Mouse (Mus musculus) lung, embryonic 14.5 days (tissue): ENCODE measurements around the gene Rab27a. TPM values are rescaled to one million over a fixed set of nuclear protein-coding genes. Genes with fewer than 3 reads are reported as not detected.
A peak's percentile ranks its signal among the peaks of the same experiment; 100 is the strongest.

Experiments
- ATAC-seq: fragments of 200-750 bp; cut with Nextera tagmentation; 2 replicates; pipeline ENCODE4 v1.8.0; 2017; ENCODE audit warnings: mild to moderate bottlenecking, moderate TSS enrichment, moderate library complexity; ENCODE audit not compliant: insufficient read depth
- DNase-seq: peaks from one replicate; pipeline ENCODE4 v3.0.0-alpha.2; 2015
- H3K27ac ChIP-seq: fragments of 300-500 bp; sonication (generic); 2 replicates; pipeline ENCODE4 v1.5.1; 2014; ENCODE audit warnings: low read depth, mild to moderate bottlenecking, moderate library complexity
- H3K27me3 ChIP-seq: fragments of 300-500 bp; sonication (generic); 2 replicates; pipeline ENCODE4 v1.6.1; 2014; ENCODE audit warnings: low read length, control low read depth; ENCODE audit not compliant: insufficient read depth
- H3K36me3 ChIP-seq: fragments of 300-500 bp; sonication (generic); 2 replicates; pipeline ENCODE4 v1.6.1; 2014; ENCODE audit warnings: control low read depth; ENCODE audit not compliant: insufficient read depth
- H3K4me1 ChIP-seq: fragments of 300-500 bp; sonication (generic); 2 replicates; pipeline ENCODE4 v1.6.1; 2014; ENCODE audit warnings: antibody characterized with exemption, control low read depth; ENCODE audit not compliant: insufficient read depth
- H3K4me2 ChIP-seq: fragments of 300-500 bp; sonication (generic); 2 replicates; pipeline ENCODE4 v1.6.1; 2014; ENCODE audit warnings: mild to moderate bottlenecking
- H3K4me3 ChIP-seq: fragments of 300-500 bp; sonication (generic); 2 replicates; pipeline ENCODE4 v1.5.1; 2014; ENCODE audit warnings: low read depth, low read length
- H3K9ac ChIP-seq: fragments of 300-500 bp; sonication (generic); 2 replicates; pipeline ENCODE4 v1.6.1; 2014
- H3K9me3 ChIP-seq: fragments of 300-500 bp; sonication (generic); 2 replicates; pipeline ENCODE4 v1.6.1; 2016; ENCODE audit warnings: low read depth, low read length, control low read depth
- CTCF ChIP-seq: IDR thresholded peaks from 2 replicates; pipeline ENCODE4 v1.5.1; 2016; ENCODE audit warnings: antibody characterized with exemption, low read depth
- WGBS: fragments of 180-500 bp; shearing (Covaris S2); extraction: QIAGEN DNeasy Blood & Tissue Kit; methylation state at CpG from one replicate; pipeline ENCODE4 v1.1.7; 2014; 5-methylcytosine and 5-hydroxymethylcytosine counted together
- polyA plus RNA-seq: library from polyadenylated mRNA; unstranded; fragments of >200 nt; fragmentation: Nextera tagmentation; extraction: Ambion mirVana; gene quantifications from 2 replicates; pipeline ENCODE4 v1.2.1, GENCODE M21; 2014

The Rab27a gene
- 1.8 and 2.8 TPM in 2 replicates for polyA plus RNA-seq

DNA sequence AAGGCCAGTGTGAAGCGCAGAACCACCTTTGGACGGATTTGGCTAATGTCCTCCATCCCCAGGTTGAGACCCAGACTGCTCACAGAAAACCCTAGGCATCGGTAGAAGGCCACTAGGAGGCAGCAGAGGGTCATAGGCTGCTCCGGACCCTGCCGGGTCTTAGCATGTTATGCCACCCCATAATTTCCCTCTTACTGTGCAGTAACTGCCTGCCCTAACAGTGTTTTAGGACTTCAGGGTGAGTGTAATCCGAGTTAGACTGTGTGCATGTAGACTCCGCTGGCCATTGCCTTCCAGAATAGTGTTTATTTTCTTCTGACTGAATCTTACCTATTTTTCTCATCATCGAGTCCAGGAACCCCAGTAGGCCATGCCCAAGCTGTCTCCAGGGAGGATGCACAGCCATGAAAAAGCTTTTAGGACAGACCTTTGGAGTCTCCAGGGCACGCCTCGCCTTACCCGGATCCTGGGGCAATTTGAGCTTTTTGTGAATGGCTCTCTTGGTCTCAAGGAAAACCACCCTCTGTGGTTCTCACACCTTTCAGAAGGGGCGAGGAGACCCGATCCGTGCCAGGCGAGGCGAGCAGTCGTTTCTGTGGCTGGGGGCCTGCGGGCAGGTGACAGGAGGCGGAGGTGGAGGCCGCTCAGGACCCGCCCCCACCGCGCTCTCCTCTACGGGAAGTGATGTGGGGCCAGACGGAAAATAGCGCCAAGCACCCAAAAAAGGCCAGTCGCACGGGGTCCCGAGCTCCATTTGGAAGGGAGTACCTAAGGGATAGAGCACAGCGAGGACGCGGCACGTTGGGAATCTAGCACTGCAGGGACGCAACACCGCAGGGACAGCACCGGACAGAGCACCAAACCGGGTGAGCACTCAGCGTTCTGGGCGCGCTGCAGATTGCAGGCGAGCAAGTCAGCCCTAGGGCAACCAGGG, at the start of gene Rab27a:
Gene Rab27a, plus strand, starts transcription at position 709 of the 934 bp plus-strand sequence.
- Histone ChIP-seq H3K4me1 (0 out of 2 replicates have a peak, but pooled peaks cover 5% of the 10 kb centered on the region), H3K27me3 (no peaks in the 10 kb centered on the region), H3K9me3 (no peaks in the 10 kb centered on the region), H3K27ac (no peak within 1 kb of the TSS), H3K9ac (peak within 1 kb of the TSS; percentile 61), H3K36me3 (no peaks in the 10 kb centered on the region), H3K4me3 (peak within 1 kb of the TSS; percentile 48), H3K4me2 (peak within 1 kb of the TSS; percentile 94)
- ATAC-seq (peak; percentile 70), DNase-seq (peak; percentile 93)
- peak; percentile 92 for TF ChIP-seq CTCF
- under 1% methylated on average over 41 of the region's 41 CpGs for WGBS

DNA sequence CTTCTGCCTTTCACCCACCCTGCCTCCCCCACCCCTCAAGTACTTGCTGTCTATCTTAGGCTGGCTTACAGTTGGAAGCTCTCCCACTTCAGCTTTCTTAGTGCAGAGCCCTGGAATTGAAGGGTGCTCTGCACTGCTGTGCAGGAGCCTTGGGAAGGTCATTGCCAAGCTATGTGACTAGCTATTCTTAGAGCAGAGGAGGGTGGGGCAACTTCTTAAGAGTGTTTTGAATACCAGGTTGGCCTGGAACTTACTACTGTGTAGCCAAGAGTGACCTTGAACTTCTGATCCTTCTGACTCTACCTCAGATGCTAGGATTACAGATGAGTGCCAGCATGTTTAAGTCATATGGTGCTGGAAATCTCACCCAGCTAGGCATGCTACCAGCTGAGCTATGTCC, 48.5 kb upstream of the Rab27a start:
- Histone ChIP-seq H3K4me3 (no peak overlapping the region), H3K4me2 (no peak overlapping the region), H3K27ac (no peak overlapping the region), H3K9me3 (no peaks in the 10 kb centered on the region), H3K27me3 (no peaks in the 10 kb centered on the region), H3K36me3 (no peaks in the 10 kb centered on the region), H3K9ac (no peak overlapping the region), H3K4me1 (no peaks in the 10 kb centered on the region)
- ATAC-seq (no peak), DNase-seq (no peak)
- TF ChIP-seq CTCF, result no peak

DNA sequence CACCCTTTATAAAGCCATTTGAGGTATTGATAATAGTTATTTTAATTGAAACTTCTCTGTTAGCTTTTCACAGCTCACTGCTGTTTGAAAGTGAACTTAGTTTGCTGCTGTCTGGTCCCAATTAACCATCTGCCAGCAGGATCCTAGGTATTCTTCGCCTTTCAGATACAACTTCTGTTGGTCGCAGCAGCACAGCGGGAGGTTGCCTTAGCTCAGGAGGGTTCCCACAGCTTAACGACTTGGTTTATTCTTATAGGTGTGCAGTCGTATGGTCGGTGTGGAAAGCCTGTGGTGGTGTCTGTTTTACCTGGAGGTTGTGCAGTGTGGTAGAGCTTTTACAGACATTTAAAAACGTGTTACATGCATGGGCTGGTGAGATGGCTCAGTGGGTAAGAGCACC, 47.8 kb upstream of the Rab27a start:
- DNase-seq (no peak), ATAC-seq (no peak)
- no peak overlapping the region for H3K4me3 ChIP-seq
- no peaks in the 10 kb centered on the region for H3K36me3 ChIP-seq
- no peaks in the 10 kb centered on the region for H3K9me3 ChIP-seq
- no peak for TF ChIP-seq CTCF
- H3K27me3 ChIP-seq, result no peaks in the 10 kb centered on the region
- H3K9ac ChIP-seq, result no peak overlapping the region
- no peak overlapping the region for H3K4me2 ChIP-seq
- H3K27ac ChIP-seq, result no peak overlapping the region
- no peaks in the 10 kb centered on the region for H3K4me1 ChIP-seq
- WGBS, result 58% methylated on average over 7 of the region's 7 CpGs

DNA sequence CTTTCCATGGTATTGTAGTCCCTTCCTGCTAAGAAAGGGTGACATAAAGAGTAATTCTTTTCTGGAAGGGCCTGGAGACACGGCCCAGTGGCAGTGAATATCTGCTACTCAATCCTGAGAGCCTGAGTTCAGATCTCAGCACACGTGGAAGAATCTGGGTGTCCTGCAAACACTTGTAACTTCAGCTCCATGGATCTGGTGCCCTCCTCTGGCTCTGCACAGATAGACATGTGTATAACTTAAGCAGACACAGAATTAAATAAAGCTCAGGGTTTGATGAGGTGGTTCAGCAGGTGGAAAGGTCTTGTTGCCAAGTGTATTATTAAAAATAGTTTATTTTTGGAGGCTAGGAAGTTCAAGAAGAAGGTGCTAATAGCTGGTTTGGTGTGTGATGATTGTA, 44.2 kb upstream of the Rab27a start:
- Histone ChIP-seq H3K4me2 (no peak overlapping the region), H3K9ac (no peak overlapping the region), H3K9me3 (no peaks in the 10 kb centered on the region), H3K36me3 (no peaks in the 10 kb centered on the region), H3K27ac (no peak overlapping the region), H3K4me3 (no peak overlapping the region), H3K27me3 (no peaks in the 10 kb centered on the region), H3K4me1 (no peaks in the 10 kb centered on the region)
- DNase-seq (no peak), ATAC-seq (no peak)
- no peak for TF ChIP-seq CTCF
- 60% methylated on average over 2 of the region's 2 CpGs for WGBS

DNA sequence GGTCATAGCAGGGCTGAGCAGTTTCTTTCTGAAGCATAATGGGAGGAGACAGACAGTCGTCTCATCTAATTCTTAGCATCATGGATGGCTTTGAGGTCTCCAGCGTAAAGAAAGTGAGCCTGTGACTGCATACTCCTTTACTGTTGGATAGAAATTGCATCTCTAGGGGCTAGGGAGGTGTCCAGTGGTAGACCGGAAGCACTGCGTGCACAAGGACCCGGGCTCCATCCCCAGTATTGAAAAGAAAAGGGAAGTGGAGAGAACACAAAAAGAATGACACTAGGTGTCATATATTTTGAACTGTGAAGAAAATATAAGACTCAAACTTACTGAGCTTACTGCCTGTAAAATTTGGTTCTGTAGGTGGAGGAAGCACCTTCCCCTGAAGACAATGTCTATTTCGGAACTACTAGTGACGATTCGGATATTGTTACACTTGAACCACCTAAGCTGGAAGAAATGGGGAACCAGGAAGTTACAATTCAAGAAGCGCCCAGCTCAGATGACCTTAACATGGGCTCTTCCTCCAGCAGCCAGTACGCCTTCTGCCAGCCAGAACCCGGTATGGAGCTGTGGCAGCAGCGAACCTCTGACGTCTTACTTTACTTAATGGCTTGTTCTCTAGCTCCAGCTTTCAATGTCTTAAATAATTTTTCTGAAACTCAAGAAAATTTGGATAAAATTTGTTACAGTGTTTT, 43.2 kb upstream of the Rab27a start:
- H3K4me3 ChIP-seq, result no peak overlapping the region
- TF ChIP-seq CTCF, result no peak
- ATAC-seq (no peak), DNase-seq (no peak)
- no peak overlapping the region for H3K4me2 ChIP-seq
- WGBS, result 83% methylated on average over 13 of the region's 13 CpGs
- H3K9me3 ChIP-seq, result no peaks in the 10 kb centered on the region
- H3K36me3 ChIP-seq, result 0 out of 2 replicates have a peak, but pooled peaks cover 3% of the 10 kb centered on the region
- H3K27me3 ChIP-seq, result no peaks in the 10 kb centered on the region
- no peak overlapping the region for H3K27ac ChIP-seq
- H3K9ac ChIP-seq, result no peak overlapping the region
- H3K4me1 ChIP-seq, result no peaks in the 10 kb centered on the region

DNA sequence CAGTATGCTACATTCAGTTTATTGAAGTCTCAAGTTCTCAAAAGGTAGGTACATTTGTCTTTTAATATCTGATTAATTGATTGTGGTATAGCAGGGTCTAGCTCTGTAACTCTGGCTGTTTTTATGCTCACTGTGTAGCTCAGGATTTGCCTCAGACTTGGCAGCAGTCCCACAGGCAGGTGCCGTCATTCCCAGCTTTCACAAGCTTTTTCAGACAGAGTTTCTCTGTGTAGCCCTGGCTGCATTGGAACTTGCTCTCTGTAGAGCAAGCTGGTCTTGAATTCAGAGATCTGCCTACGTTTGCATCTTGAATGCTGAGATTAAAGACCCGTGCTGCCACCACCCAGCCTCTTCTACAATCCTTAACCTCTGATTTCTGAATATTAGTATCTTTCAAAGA, 42.5 kb upstream of the Rab27a start:
- no peak for ATAC-seq

DNA sequence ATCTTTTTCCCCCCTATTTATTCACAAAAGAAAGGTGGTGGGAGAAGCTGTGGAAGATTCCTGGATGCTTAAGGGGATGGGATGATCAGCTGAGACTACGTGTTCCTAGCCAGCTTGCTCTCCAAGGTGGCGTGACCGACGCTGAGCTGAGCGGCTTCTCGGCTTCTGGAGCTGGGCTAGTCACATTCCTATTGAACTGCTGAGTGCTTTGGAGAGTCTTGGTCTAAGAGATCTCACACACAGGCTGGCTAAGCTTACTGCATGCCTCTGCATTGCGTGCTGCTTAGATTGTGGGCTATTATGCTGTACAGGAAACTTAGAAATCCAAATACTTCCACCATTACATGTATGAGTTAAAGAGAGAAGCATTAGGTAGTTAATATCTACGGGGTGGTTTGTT, 40.6 kb upstream of the Rab27a start:
- 0 out of 2 replicates have a peak, but pooled peaks cover 3% of the 10 kb centered on the region for H3K36me3 ChIP-seq
- no peak overlapping the region for H3K4me2 ChIP-seq
- 77% methylated on average over 8 of the region's 8 CpGs for whole genome bisulfite sequencing
- DNase-seq (no peak), ATAC-seq (no peak)
- TF ChIP-seq CTCF, result no peak
- no peaks in the 10 kb centered on the region for H3K27me3 ChIP-seq
- H3K9me3 ChIP-seq, result no peaks in the 10 kb centered on the region
- H3K4me1 ChIP-seq, result no peaks in the 10 kb centered on the region
- H3K9ac ChIP-seq, result no peak overlapping the region
- no peak overlapping the region for H3K27ac ChIP-seq
- no peak overlapping the region for H3K4me3 ChIP-seq

More for the DNA sequence above, 42.5 kb upstream of the Rab27a start:
- WGBS, result 70% methylated on average over 3 of the region's 3 CpGs
- Histone ChIP-seq H3K36me3 (0 out of 2 replicates have a peak, but pooled peaks cover 3% of the 10 kb centered on the region), H3K9ac (no peak overlapping the region), H3K9me3 (no peaks in the 10 kb centered on the region), H3K27me3 (no peaks in the 10 kb centered on the region), H3K27ac (no peak overlapping the region), H3K4me3 (no peak overlapping the region), H3K4me2 (no peak overlapping the region), H3K4me1 (no peaks in the 10 kb centered on the region)
- DNase-seq, result no peak
- no peak for TF ChIP-seq CTCF
